Mouse (Mus musculus): ENCODE data around the gene Kiss1. TPM values are rescaled to one million over a fixed set of nuclear protein-coding genes. Genes with fewer than 3 reads are reported as not detected.

Gene Kiss1
- polyA plus RNA-seq, 1 experiment, result not detected

- TF ChIP-seq USF1 (IDR thresholded peaks at IDR 0.05; ENCODE audit: low read depth), result no peak
- no peak for TF ChIP-seq FOSL1 (IDR thresholded peaks at IDR 0.05; ENCODE audit: insufficient read depth, low read length, poor library complexity, severe bottlenecking)
- no peak for TF ChIP-seq MYOG (IDR thresholded peaks at IDR 0.05; ENCODE audit: control insufficient read depth, extremely low read depth, insufficient read length)
- TF ChIP-seq CEBPB (IDR thresholded peaks at IDR 0.05; ENCODE audit: low read depth), result no peak
- TF ChIP-seq CTCF (IDR thresholded peaks at IDR 0.05; ENCODE audit: control insufficient read depth, insufficient read depth, insufficient read length), result peak; percentile 86
- Histone ChIP-seq H3K79me3 (ENCODE audit: low read depth) (no peaks in the 10 kb centered on the region), H3ac (ENCODE audit: control insufficient read depth, insufficient read length, low read depth) (no peak overlapping the region), H3K27me3 (ENCODE audit: control insufficient read depth, insufficient read depth, insufficient read length) (peaks cover 86% of the 10 kb centered on the region), H3K36me3 (ENCODE audit: control insufficient read depth, insufficient read depth) (no peaks in the 10 kb centered on the region), H3K79me2 (ENCODE audit: control insufficient read depth, insufficient read depth) (no peaks in the 10 kb centered on the region), H3K4me3 (ENCODE audit: insufficient read depth, poor library complexity, severe bottlenecking) (no peak overlapping the region)
Measured at GRCm38 (mm10) chr1:133353371-133353809, 31.7 kb downstream of the Kiss1 start.

DNA sequence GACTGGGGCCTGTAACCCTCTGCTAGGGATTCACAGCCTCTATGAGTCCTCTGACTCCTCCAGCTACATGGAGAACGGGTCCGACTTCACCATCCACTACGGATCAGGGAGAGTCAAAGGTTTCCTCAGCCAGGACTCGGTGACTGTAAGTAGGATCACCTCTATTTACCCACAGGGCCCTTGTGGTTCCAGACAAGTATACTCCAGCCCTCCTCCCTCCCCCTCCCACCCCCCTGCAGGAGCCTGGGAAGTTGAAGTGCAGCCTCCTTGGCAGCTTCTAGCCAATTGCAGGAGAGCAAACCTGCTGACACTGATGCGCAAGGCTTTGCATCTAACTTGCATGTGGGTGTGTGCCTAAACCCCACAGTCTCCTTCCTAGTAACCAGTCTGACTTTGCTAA is 33.8 kb downstream of the Kiss1 start:
- Histone ChIP-seq H3K27me3 (ENCODE audit: control insufficient read depth, insufficient read depth, insufficient read length) (peaks cover 89% of the 10 kb centered on the region), H3ac (ENCODE audit: control insufficient read depth, insufficient read length, low read depth) (no peak overlapping the region)

GRCm38 (mm10) chr1:133355912-133356311 is 34.2 kb downstream of the Kiss1 start:
- Histone ChIP-seq H3K79me3 (ENCODE audit: low read depth) (no peaks in the 10 kb centered on the region), H3K36me3 (ENCODE audit: control insufficient read depth, insufficient read depth) (no peaks in the 10 kb centered on the region), H3K79me2 (ENCODE audit: control insufficient read depth, insufficient read depth) (no peaks in the 10 kb centered on the region), H3K4me3 (ENCODE audit: insufficient read depth, poor library complexity, severe bottlenecking) (no peak overlapping the region), H3ac (ENCODE audit: control insufficient read depth, insufficient read length, low read depth) (no peak overlapping the region), H3K27me3 (ENCODE audit: control insufficient read depth, insufficient read depth, insufficient read length) (peaks cover 85% of the 10 kb centered on the region)
- TF ChIP-seq MYOG (IDR thresholded peaks at IDR 0.05; ENCODE audit: control insufficient read depth, extremely low read depth, insufficient read length) (no peak), FOSL1 (IDR thresholded peaks at IDR 0.05; ENCODE audit: insufficient read depth, low read length, poor library complexity, severe bottlenecking) (no peak), CEBPB (IDR thresholded peaks at IDR 0.05; ENCODE audit: low read depth) (no peak), CTCF (IDR thresholded peaks at IDR 0.05; ENCODE audit: control insufficient read depth, insufficient read depth, insufficient read length) (no peak), MYOD1 (IDR thresholded peaks at IDR 0.05; ENCODE audit: control insufficient read depth, insufficient read length, low read depth) (no peak), MAX (IDR thresholded peaks at IDR 0.05) (no peak), USF1 (IDR thresholded peaks at IDR 0.05; ENCODE audit: low read depth) (no peak)

More for the DNA sequence above, 33.8 kb downstream of the Kiss1 start:
- H3K79me2 ChIP-seq (ENCODE audit: control insufficient read depth, insufficient read depth), result no peaks in the 10 kb centered on the region
- TF ChIP-seq MYOG (IDR thresholded peaks at IDR 0.05; ENCODE audit: control insufficient read depth, extremely low read depth, insufficient read length), result no peak
- TF ChIP-seq CEBPB (IDR thresholded peaks at IDR 0.05; ENCODE audit: low read depth), result no peak
- TF ChIP-seq USF1 (IDR thresholded peaks at IDR 0.05; ENCODE audit: low read depth), result no peak
- no peak for TF ChIP-seq FOSL1 (IDR thresholded peaks at IDR 0.05; ENCODE audit: insufficient read depth, low read length, poor library complexity, severe bottlenecking)
- no peak for TF ChIP-seq CTCF (IDR thresholded peaks at IDR 0.05; ENCODE audit: control insufficient read depth, insufficient read depth, insufficient read length)
- TF ChIP-seq MAX (IDR thresholded peaks at IDR 0.05), result no peak
- no peak for TF ChIP-seq MYOD1 (IDR thresholded peaks at IDR 0.05; ENCODE audit: control insufficient read depth, insufficient read length, low read depth)
- no peaks in the 10 kb centered on the region for H3K79me3 ChIP-seq (ENCODE audit: low read depth)
- H3K4me3 ChIP-seq (ENCODE audit: insufficient read depth, poor library complexity, severe bottlenecking), result no peak overlapping the region
- no peaks in the 10 kb centered on the region for H3K36me3 ChIP-seq (ENCODE audit: control insufficient read depth, insufficient read depth)

DNA sequence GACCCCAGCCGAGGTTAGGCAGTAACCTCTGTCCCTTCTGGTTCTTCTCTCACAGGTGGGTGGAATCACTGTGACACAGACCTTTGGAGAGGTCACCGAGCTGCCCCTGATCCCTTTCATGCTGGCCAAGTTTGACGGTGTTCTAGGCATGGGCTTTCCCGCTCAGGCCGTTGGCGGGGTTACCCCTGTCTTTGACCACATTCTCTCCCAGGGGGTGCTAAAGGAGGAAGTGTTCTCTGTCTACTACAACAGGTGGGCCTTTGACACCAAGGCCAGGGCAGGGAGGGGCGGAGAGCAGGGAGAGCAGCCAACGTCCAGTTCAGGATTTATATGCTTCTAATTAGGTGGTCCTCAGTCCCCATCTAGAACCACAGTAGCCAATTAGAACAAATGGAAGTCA is 34.7 kb downstream of the Kiss1 start:
- peaks cover 85% of the 10 kb centered on the region for H3K27me3 ChIP-seq (ENCODE audit: control insufficient read depth, insufficient read depth, insufficient read length)
- H3K79me3 ChIP-seq (ENCODE audit: low read depth), result no peaks in the 10 kb centered on the region
- no peaks in the 10 kb centered on the region for H3K36me3 ChIP-seq (ENCODE audit: control insufficient read depth, insufficient read depth)
- H3ac ChIP-seq (ENCODE audit: control insufficient read depth, insufficient read length, low read depth), result no peak overlapping the region
- no peaks in the 10 kb centered on the region for H3K79me2 ChIP-seq (ENCODE audit: control insufficient read depth, insufficient read depth)
- no peak overlapping the region for H3K4me3 ChIP-seq (ENCODE audit: insufficient read depth, poor library complexity, severe bottlenecking)
- TF ChIP-seq FOSL1 (IDR thresholded peaks at IDR 0.05; ENCODE audit: insufficient read depth, low read length, poor library complexity, severe bottlenecking) (no peak), MYOG (IDR thresholded peaks at IDR 0.05; ENCODE audit: control insufficient read depth, extremely low read depth, insufficient read length) (no peak), CEBPB (IDR thresholded peaks at IDR 0.05; ENCODE audit: low read depth) (no peak), MYOD1 (IDR thresholded peaks at IDR 0.05; ENCODE audit: control insufficient read depth, insufficient read length, low read depth) (no peak), USF1 (IDR thresholded peaks at IDR 0.05; ENCODE audit: low read depth) (no peak), CTCF (IDR thresholded peaks at IDR 0.05; ENCODE audit: control insufficient read depth, insufficient read depth, insufficient read length) (no peak), MAX (IDR thresholded peaks at IDR 0.05) (no peak)

DNA sequence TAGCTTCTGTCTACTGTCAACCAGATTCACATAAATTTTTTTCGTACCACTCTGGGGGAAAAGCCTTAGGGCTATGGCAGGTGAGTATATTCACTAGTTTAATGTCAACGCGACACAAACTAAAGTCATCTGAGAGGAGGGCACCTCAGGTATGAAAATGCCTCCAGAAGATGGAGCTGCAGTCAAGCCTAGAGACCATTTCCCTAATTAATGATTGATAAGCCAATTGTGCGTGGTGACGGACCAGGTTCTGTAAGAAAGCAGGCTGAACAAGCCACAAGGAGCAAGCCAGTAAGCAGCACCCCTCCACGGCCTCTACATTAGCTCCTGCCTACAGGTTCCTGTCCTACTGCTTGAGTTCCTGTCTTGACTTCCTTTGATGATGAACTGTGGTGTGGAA is 39.3 kb downstream of the Kiss1 start:
- no peaks in the 10 kb centered on the region for H3K36me3 ChIP-seq (ENCODE audit: control insufficient read depth, insufficient read depth)
- no peaks in the 10 kb centered on the region for H3K79me2 ChIP-seq (ENCODE audit: control insufficient read depth, insufficient read depth)
- peaks cover 82% of the 10 kb centered on the region for H3K27me3 ChIP-seq (ENCODE audit: control insufficient read depth, insufficient read depth, insufficient read length)
- H3K4me3 ChIP-seq (ENCODE audit: insufficient read depth, poor library complexity, severe bottlenecking), result no peak overlapping the region
- no peak for TF ChIP-seq MYOG (IDR thresholded peaks at IDR 0.05; ENCODE audit: control insufficient read depth, extremely low read depth, insufficient read length)
- no peak for TF ChIP-seq FOSL1 (IDR thresholded peaks at IDR 0.05; ENCODE audit: insufficient read depth, low read length, poor library complexity, severe bottlenecking)
- H3ac ChIP-seq (ENCODE audit: control insufficient read depth, insufficient read length, low read depth), result no peak overlapping the region
- no peaks in the 10 kb centered on the region for H3K79me3 ChIP-seq (ENCODE audit: low read depth)

- H3K27me3 ChIP-seq (ENCODE audit: control insufficient read depth, insufficient read depth, insufficient read length), result peaks cover 82% of the 10 kb centered on the region
Measured at GRCm38 (mm10) chr1:133362103-133362502, 40.4 kb downstream of the Kiss1 start.

More at GRCm38 (mm10) chr1:133362103-133362502, 40.4 kb downstream of the Kiss1 start:
- Histone ChIP-seq H3K79me3 (ENCODE audit: low read depth) (no peaks in the 10 kb centered on the region), H3K36me3 (ENCODE audit: control insufficient read depth, insufficient read depth) (no peaks in the 10 kb centered on the region), H3K79me2 (ENCODE audit: control insufficient read depth, insufficient read depth) (no peaks in the 10 kb centered on the region), H3K4me3 (ENCODE audit: insufficient read depth, poor library complexity, severe bottlenecking) (no peak overlapping the region), H3ac (ENCODE audit: control insufficient read depth, insufficient read length, low read depth) (no peak overlapping the region)
- TF ChIP-seq CTCF (IDR thresholded peaks at IDR 0.05; ENCODE audit: control insufficient read depth, insufficient read depth, insufficient read length) (no peak), MYOG (IDR thresholded peaks at IDR 0.05; ENCODE audit: control insufficient read depth, extremely low read depth, insufficient read length) (no peak), FOSL1 (IDR thresholded peaks at IDR 0.05; ENCODE audit: insufficient read depth, low read length, poor library complexity, severe bottlenecking) (no peak), CEBPB (IDR thresholded peaks at IDR 0.05; ENCODE audit: low read depth) (no peak), MYOD1 (IDR thresholded peaks at IDR 0.05; ENCODE audit: control insufficient read depth, insufficient read length, low read depth) (no peak), USF1 (IDR thresholded peaks at IDR 0.05; ENCODE audit: low read depth) (no peak), MAX (IDR thresholded peaks at IDR 0.05) (no peak)

All from C2C12 (cell line).